Mouse (Mus musculus) embryonic facial prominence, embryonic 12.5 days (tissue): ENCODE results near the gene Usf2. TPM values are rescaled to one million over a fixed set of nuclear protein-coding genes. Genes with fewer than 3 reads are reported as not detected.
"Not testable (repeated sequence)": the region's sequence is repeated elsewhere in the genome, so short reads cannot be mapped to it uniquely, and the experiment has no call there.

Experiments used
- ATAC-seq: fragments of 200-750 bp; cut with Nextera tagmentation; 2 replicates; pipeline ENCODE4 v1.8.0; 2017; ENCODE audit not compliant: insufficient number of reproducible peaks, insufficient read depth, low FRiP score, low TSS enrichment
- H3K27ac ChIP-seq: fragments of 300-500 bp; sonication (generic); 2 replicates; pipeline ENCODE4 v1.5.1; 2016; ENCODE audit warnings: mild to moderate bottlenecking
- H3K27me3 ChIP-seq: fragments of 300-500 bp; sonication (generic); 2 replicates; pipeline ENCODE4 v1.6.1; 2016; ENCODE audit warnings: mild to moderate bottlenecking, moderate library complexity
- H3K36me3 ChIP-seq: fragments of 300-500 bp; sonication (generic); 2 replicates; pipeline ENCODE4 v1.6.1; 2016; ENCODE audit warnings: mild to moderate bottlenecking
- H3K4me1 ChIP-seq: fragments of 300-500 bp; sonication (generic); 2 replicates; pipeline ENCODE4 v1.6.1; 2016
- H3K4me2 ChIP-seq: fragments of 300-500 bp; sonication (generic); replicated peaks from 2 replicates; pipeline ENCODE4 v1.6.1; 2016; ENCODE audit warnings: mild to moderate bottlenecking, moderate library complexity
- H3K4me3 ChIP-seq: fragments of 300-500 bp; sonication (generic); 2 replicates; pipeline ENCODE4 v1.5.1; 2016; ENCODE audit warnings: mild to moderate bottlenecking
- H3K9ac ChIP-seq: fragments of 300-500 bp; sonication (generic); 2 replicates; pipeline ENCODE4 v1.6.1; 2016; ENCODE audit warnings: mild to moderate bottlenecking, moderate library complexity
- H3K9me3 ChIP-seq: fragments of 300-500 bp; sonication (generic); 2 replicates; pipeline ENCODE4 v1.6.1; 2016; ENCODE audit warnings: mild to moderate bottlenecking, moderate library complexity
- WGBS: fragments of 180-500 bp; shearing (Covaris S2); methylation state at CpG from one replicate; pipeline ENCODE4 v1.1.7; 2016; 5-methylcytosine and 5-hydroxymethylcytosine counted together
- polyA plus RNA-seq: library from polyadenylated mRNA; unstranded; fragments of >200 nt; fragmentation: Nextera tagmentation; extraction: Ambion mirVana; gene quantifications from 2 replicates; pipeline ENCODE4 v1.2.1, GENCODE M21; 2016

Gene Usf2
- polyA plus RNA-seq, 1 experiment from 2014 or later: 31.8 TPM

GRCm38 (mm10) chr7:30943909-30944635 is 12.5 kb downstream of the Usf2 start, which contains the start of gene Hamp:
Gene Hamp, minus strand, starts transcription at chr7:30944032.
- no peaks in the 10 kb centered on the region for H3K9me3 ChIP-seq
- no peak within 1 kb of the TSS for H3K9ac ChIP-seq
- H3K4me3 ChIP-seq: no peak within 1 kb of the TSS
- peaks cover 18% of the 10 kb centered on the region for H3K36me3 ChIP-seq
- H3K27me3 ChIP-seq: no peaks in the 10 kb centered on the region
- no peak for ATAC-seq
- no peaks in the 10 kb centered on the region for H3K4me1 ChIP-seq
- H3K4me2 ChIP-seq: no peak within 1 kb of the TSS
- whole genome bisulfite sequencing: 69% methylated on average over 9 of the region's 9 CpGs
- no peak within 1 kb of the TSS for H3K27ac ChIP-seq

- WGBS: 51% methylated on average over 3 of the region's 3 CpGs
- H3K4me1 ChIP-seq, H3K4me2 ChIP-seq, ATAC-seq, H3K27me3 ChIP-seq, H3K4me3 ChIP-seq, H3K9me3 ChIP-seq, H3K9ac ChIP-seq, H3K27ac ChIP-seq: not testable (repeated sequence)
- H3K36me3 ChIP-seq: peaks cover 14% of the 10 kb centered on the region
Measured at GRCm38 (mm10) chr7:30942365-30942764, 14.2 kb downstream of the Usf2 start.

DNA sequence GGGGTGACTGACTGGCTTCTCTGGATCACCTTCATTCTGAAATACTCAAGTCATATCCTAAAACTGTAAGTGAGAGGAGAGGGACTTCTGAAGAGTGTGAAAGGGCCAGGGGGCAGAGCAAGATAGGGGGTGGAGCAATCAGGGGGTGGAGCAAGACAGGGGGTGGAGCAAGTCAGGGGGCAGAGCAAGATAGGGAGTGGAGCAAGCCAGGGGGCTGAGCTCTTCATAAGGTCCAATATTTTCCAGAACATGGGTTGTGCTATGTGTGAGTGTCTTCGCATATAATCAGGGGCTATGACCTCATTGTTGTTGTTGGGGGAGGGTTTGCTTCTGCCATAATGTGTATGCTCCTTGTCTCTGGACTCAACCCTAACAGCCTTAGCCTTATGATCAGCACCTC is 16.5 kb downstream of the Usf2 start:
- WGBS: 65% methylated on average over 1 of the region's 1 CpGs
- not testable (repeated sequence) for H3K27ac ChIP-seq

DNA sequence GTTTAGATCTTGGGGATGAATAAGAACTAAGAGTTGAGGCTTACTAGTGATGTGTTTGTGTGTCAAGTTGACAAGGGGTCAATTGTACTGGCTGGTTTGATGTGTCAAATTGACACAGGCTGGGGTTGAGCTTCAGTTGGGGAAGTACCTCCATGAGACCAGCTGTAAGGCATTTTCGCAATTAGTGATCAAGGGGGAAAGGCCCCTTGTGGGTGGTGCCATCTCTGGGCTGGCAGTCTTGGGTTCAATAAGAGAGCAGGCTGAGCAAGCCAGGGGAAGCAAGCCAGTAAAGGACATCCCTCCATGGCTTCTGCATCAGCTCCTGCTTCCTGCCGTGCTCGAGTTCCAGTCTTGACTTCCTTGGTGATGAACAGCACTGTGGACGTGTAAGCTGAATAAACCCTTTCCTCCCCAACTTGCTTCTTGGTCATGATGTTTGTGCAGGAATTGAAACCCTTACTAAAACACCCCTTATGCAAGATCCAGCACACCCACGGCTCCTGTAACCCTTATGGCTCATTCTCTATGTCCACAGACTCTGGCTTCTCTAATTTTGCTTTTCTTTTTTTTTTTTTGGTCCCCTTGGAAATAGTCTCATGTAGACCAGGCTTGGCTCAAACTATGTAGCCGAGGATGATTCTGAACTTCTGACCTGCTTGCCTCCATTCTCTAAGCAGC is 21.0 kb downstream of the Usf2 start:
- not testable (repeated sequence) for H3K4me3 ChIP-seq, H3K27me3 ChIP-seq, H3K9ac ChIP-seq, H3K9me3 ChIP-seq, H3K27ac ChIP-seq, H3K4me1 ChIP-seq, ATAC-seq, H3K4me2 ChIP-seq, H3K36me3 ChIP-seq
- 62% methylated on average over 6 of the region's 6 CpGs for WGBS

More for the DNA sequence above, 16.5 kb downstream of the Usf2 start:
- not testable (repeated sequence) for H3K4me1 ChIP-seq, H3K4me2 ChIP-seq, H3K4me3 ChIP-seq, H3K36me3 ChIP-seq, H3K9ac ChIP-seq, H3K9me3 ChIP-seq, ATAC-seq, H3K27me3 ChIP-seq

- not testable (repeated sequence) for H3K9ac ChIP-seq, H3K4me2 ChIP-seq, H3K27ac ChIP-seq, ATAC-seq, H3K9me3 ChIP-seq, H3K27me3 ChIP-seq, H3K4me3 ChIP-seq, H3K4me1 ChIP-seq, H3K36me3 ChIP-seq
- 72% methylated on average over 2 of the region's 2 CpGs for WGBS
Measured at GRCm38 (mm10) chr7:30924581-30924980, 32.0 kb downstream of the Usf2 start, which contains the start of gene Hamp2. Gene Hamp2, minus strand, starts transcription at chr7:30924681.

- Histone ChIP-seq H3K4me3 (no peak overlapping the region), H3K4me2 (no peak overlapping the region), H3K27ac (no peak overlapping the region), H3K36me3 (no peaks in the 10 kb centered on the region), H3K9me3 (no peaks in the 10 kb centered on the region), H3K27me3 (no peaks in the 10 kb centered on the region), H3K4me1 (no peaks in the 10 kb centered on the region), H3K9ac (no peak overlapping the region)
- 68% methylated on average over 3 of the region's 3 CpGs for WGBS
- no peak for ATAC-seq
Measured at GRCm38 (mm10) chr7:30924071-30924470, 32.5 kb downstream of the Usf2 start.

DNA sequence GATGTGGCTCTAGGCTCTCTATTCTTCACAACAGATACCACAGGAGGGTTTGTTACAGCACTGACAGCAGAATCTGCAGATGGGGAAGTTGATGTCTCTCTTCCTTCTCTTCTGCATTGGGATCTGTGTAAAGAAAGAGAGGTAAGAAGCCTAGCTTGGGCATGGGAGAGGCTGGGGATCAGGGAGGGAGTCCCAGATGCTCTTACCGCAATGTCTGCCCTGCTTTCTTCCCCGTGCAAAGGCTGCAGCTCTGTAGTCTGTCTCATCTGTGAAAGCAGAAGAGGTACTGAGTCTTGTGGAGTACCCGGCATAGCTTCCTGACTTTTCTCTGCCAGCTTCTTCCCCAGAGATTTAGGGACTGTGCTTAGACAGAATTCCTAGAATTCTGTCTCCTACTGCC is 34.1 kb downstream of the Usf2 start:
- not testable (repeated sequence) for H3K27ac ChIP-seq, H3K9ac ChIP-seq, H3K4me1 ChIP-seq, H3K36me3 ChIP-seq, ATAC-seq, H3K9me3 ChIP-seq, H3K4me2 ChIP-seq, H3K4me3 ChIP-seq, H3K27me3 ChIP-seq
- 42% methylated on average over 3 of the region's 3 CpGs for WGBS

DNA sequence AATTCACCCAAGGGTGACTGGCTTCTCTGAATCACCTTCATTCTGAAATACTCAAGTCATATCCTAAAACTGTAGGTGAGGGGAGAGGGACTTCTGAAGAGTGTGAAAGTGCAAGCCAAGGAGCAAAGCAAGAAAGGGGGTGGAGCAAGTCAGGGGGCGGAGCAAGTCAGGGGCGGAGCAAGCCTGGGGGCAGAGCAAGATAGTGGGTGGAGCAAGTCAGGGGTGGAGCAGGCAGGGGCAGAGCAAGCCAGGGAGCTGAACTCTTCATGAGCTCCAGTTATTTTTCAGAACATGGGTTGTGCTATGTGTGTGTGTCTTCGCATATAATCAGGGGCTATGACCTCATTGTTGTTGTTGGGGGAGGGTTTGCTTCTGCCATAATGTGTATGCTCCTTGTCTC is 36.4 kb downstream of the Usf2 start:
- Histone ChIP-seq H3K36me3 (no peaks in the 10 kb centered on the region), H3K9ac (no peak overlapping the region), H3K4me3 (no peak overlapping the region), H3K4me2 (no peak overlapping the region), H3K9me3 (no peaks in the 10 kb centered on the region), H3K27ac (no peak overlapping the region), H3K27me3 (no peaks in the 10 kb centered on the region), H3K4me1 (no peaks in the 10 kb centered on the region)
- no peak for ATAC-seq
- 63% methylated on average over 3 of the region's 3 CpGs for WGBS

DNA sequence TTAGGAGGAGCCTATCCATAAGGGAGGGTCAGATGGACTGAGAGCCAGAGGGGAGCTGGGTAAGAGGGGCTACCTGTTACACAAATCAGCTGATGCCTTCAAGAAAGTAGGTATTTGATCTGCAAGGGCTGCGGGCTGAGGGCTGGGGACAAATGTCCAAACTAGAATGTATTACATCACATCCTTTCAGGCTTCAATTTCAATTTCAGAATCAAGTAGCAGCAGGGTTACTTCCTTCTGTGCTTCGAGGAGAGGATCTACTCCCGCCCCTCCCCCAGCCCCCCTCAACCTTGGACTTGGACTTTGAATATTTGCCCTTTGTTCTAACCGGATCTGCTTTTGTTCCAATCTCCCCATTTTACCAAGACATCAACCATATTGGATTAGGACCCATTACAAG is 39.4 kb downstream of the Usf2 start:
- Histone ChIP-seq H3K9me3 (no peaks in the 10 kb centered on the region), H3K4me1 (no peaks in the 10 kb centered on the region), H3K27ac (no peak overlapping the region), H3K36me3 (no peaks in the 10 kb centered on the region), H3K4me2 (no peak overlapping the region), H3K27me3 (no peaks in the 10 kb centered on the region), H3K9ac (no peak overlapping the region), H3K4me3 (no peak overlapping the region)
- WGBS: 47% methylated on average over 4 of the region's 4 CpGs
- no peak for ATAC-seq

DNA sequence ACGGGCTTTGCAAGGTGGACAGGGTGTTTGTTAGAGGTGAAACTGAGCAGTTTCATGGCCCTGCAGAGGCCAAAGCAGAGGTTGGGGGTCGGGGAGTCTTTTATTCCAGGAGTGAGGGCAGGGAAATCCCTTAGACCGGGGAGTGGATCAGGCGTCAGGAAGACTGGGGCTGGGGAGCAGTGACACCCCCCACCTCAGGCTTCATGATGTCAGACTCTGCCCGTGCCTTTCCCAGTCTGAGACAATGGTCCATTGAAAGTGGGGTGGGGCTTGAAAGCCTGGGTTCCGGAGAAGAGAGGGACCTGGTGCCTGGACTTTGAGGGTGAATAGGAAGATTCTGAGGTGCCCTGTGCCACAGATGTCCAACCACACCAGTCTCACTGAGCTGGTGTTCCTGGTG is 39.9 kb downstream of the Usf2 start:
- Histone ChIP-seq H3K27ac (no peak overlapping the region), H3K4me3 (no peak overlapping the region), H3K9ac (no peak overlapping the region), H3K36me3 (no peaks in the 10 kb centered on the region), H3K4me2 (no peak overlapping the region), H3K4me1 (no peaks in the 10 kb centered on the region), H3K27me3 (no peaks in the 10 kb centered on the region), H3K9me3 (no peaks in the 10 kb centered on the region)
- WGBS: 25% methylated on average over 6 of the region's 6 CpGs
- no peak for ATAC-seq

DNA sequence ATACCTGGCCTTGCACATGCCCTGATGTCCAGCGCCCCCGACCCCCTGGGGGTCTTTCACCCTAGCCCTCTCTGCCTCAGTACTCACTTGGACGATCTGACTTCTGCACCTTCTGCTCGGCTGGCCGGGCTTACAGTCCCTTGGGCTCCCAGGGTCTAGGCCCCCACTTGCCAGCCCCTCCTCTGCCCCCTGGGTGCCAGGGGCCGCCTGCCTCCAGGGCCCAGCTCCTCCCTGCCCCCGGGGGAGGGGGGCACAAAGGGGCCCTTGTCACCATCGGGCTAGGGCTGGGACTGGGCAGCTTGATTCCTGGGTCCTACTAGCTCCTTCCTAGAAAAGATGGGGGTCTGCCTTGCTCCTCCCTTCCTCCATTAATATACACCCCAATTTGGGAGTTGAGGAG is 41.9 kb downstream of the Usf2 start, which contains the start of gene Mag:
Gene Mag, minus strand, starts transcription at position 142 of the 400 bp plus-strand sequence.
- Histone ChIP-seq H3K27me3 (no peaks in the 10 kb centered on the region), H3K4me3 (no peak within 1 kb of the TSS), H3K9me3 (no peaks in the 10 kb centered on the region), H3K9ac (no peak within 1 kb of the TSS), H3K4me1 (no peaks in the 10 kb centered on the region), H3K4me2 (no peak within 1 kb of the TSS), H3K36me3 (no peaks in the 10 kb centered on the region), H3K27ac (no peak within 1 kb of the TSS)
- no peak for ATAC-seq
- 71% methylated on average over 8 of the region's 8 CpGs for WGBS

GRCm38 (mm10) chr7:30909773-30910172 is 46.8 kb downstream of the Usf2 start:
- Histone ChIP-seq H3K9me3 (no peaks in the 10 kb centered on the region), H3K36me3 (no peaks in the 10 kb centered on the region), H3K4me2 (no peak overlapping the region), H3K27me3 (peaks cover 4% of the 10 kb centered on the region; the same call in 1 of the 2 replicates), H3K9ac (no peak overlapping the region), H3K27ac (no peak overlapping the region), H3K4me3 (no peak overlapping the region), H3K4me1 (peaks cover 9% of the 10 kb centered on the region; the same call in 1 of the 2 replicates)
- 79% methylated on average over 6 of the region's 6 CpGs for WGBS
- no peak for ATAC-seq
